Mouse (Mus musculus) heart, postnatal 0 days (tissue): ENCODE measurements around the gene Drap1.

ENCODE experiments used
- CTCF ChIP-seq: IDR thresholded peaks from 2 replicates; pipeline ENCODE4 v1.5.1; 2016; ENCODE audit warnings: antibody characterized with exemption, control low read depth, low read depth
- EP300 ChIP-seq: IDR thresholded peaks from 2 replicates; pipeline ENCODE4 v1.6.1; 2016; ENCODE audit warnings: antibody characterized with exemption, low read depth

GRCm38 (mm10) chr19:5422267-5422666 is 2.5 kb downstream of the Drap1 start:
- TF ChIP-seq CTCF, result no peak
- TF ChIP-seq EP300, result no peak
